Mouse (Mus musculus): ENCODE data around the gene Sptlc2.

Sptlc2 gene

DNA sequence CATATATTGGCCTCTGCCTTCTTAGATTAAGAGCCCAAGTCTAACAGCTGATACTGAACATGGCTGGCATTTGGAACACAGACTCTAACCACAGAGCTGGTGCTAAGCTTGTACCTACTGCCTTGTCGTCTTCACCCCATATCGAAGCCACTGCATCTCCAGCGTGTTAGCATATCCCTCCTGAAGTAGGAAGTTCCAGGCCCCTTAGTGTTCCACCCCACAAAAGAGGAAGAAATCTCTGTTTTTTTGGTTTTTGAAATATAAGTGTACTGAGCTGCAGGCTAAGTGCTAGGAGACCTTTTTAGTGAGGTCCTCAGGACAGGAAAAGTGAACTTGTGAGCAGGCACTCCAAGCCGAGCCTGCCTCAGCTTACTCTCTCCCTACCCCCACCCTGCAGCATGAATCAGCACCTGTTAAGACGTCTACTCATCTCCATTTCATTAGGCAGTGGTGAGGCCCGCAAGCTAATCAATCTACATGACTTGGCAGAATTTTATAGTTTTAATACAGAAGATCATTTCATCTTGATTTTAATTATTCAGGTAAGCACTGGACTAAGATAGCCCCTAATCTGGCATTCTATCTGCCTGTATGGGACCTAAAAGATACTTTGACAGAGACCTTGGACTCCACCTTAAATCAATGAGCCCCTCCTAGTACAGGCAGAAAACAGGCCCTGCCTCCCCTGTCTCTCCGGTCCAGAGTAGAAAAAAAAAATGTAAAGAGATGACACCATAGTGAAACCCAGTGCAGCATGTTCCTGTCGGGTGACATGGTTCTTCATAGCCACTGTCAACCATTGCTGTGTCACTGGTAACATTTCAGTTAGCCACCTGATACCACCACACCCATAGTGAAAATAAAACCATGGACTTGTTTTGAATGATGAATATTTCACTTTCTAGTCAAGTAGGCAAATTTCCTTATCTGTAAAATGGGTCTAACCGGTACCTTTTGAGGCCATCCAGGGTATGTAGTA is 113.0 kb downstream of the Sptlc2 start:
- no peak for DNase-seq

DNA sequence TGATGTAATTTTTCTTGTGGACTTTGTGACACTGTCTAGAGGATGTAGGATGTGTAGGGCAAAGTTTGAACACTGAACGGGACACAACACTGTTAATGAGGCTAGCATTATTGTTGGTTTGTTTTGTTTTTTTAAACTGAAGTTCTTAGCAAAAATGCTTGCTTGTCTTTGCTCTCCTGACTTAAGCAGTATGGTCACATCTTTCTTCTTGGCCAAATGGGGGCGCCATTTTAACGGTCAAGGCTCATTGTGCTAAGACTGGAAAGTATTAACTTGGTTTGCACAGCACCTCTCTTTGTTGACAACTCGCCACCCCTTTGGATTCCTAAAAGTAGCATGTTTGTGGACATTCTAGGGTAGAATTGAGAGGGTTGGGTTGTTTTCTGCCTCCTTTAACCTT is 120.5 kb downstream of the Sptlc2 start:
- DNase-seq: peak; percentile 26 to 31

DNA sequence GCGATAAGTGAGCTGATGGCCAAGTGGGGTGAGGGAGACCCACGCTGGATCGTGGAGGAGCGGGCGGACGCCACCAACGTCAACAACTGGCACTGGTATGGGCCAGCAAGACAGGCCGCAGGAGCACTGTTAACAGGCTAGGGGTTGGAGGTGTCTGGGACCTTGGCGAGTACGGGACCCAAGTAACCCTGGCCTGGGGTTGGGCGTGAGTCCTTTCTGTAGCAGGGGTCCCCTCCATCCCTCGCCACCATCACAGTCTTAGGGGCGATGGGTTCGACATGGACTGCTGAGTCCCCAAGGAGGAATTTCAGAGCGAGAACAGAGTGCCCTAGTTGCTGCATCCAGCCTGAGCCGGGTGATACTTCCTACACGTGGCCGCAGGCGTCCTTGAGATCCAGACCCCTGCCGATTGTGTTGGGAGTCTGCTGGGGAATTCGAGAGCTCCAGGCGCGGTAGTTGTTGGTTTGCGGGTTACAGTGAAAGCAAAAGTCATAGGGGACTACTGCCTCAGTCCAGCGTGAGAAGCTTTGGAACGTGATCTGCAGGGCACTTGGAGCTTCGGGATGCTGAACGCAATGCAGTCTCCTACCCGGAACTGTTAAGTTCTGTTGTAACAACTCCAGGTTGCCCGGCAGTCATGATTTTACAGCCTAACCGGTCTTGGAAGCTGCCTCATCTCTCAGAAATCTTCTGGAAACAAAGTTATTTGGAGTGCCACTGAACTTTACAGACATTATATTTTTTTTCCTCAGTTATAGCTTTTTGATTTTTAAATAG is 121.1 kb downstream of the Sptlc2 start:
- DNase-seq: peak in 1 of 2 experiments; percentile 20

DNA sequence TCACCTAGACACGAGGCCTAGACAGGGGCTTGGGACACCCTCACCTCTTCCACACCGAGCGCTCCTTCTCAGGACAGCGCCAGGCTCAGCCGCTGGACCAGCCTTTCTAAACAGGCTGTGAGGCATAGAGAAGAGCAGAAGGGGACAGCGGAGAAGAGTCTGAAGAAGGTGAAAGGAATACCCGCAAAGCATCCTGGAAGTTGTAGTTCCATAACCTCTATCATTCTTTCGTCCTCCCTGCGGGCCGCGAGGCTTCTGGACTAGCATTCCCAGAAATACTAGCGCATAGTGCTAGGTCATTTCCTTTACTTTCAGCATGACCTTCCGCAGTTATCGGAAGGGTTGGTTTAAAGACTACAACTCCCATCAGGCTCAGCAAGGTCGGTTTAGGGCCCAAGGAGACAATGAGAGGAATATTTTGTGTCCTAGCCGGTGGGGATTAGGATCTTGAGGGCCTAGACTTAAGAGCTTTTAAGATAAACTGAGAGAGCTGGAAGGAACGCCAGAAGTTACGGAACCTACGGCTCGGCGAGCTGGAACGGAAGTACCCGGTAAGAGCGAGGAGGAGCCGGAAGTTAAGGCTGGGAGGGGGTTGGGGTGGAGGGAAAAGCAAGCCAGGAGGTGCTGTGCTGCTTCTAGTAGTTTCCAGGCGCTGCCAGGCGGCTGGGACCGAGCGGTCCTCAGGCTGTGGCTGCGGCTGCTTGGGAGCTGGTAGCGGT is 121.9 kb downstream of the Sptlc2 start, which contains the start of the genes Vipas39 and Ahsa1:
Vipas39 (minus strand) TSS at position 149 of the 719 bp plus-strand sequence.
Ahsa1 (plus strand) TSS at position 372 of the 719 bp plus-strand sequence.
- DNase-seq: peak; percentile 93 to 94

DNA sequence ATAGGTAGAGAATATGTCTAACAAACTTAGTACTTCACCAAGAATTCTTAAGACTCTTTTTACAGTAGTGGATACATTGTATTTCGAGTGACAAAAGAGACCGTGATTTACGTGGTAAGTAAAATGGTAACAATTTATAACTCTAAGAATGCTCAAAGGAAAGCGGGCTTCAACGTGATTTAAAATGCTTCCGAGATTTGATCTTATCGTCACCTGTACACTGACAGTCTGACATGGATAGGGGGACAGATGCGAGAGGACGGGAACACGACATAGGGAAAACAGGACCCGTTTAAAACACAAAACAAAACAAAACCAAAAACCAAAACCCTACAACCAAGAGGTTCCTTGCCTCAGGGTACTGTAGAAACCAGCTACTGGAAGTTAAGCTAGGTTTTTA is 122.7 kb downstream of the Sptlc2 start:
- no peak for DNase-seq

DNA sequence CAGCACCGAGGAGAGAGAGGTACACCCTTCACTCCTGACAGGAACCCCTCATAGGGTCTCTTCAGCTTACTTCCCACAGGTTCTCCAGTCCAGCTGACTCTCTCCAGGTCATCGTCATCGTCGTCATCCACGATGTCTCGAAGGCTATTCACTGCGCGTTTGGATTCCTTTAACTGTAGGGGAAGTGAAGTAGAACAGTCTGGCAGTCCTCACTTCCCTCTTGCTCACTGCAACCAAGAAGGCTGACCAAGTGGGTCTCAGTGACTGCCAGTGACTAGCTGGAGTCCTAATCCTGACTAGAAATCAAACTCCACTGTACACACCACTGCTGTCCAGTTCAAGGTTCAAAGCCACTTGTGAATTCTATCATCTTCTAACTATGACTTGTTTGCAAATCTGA is 127.6 kb downstream of the Sptlc2 start:
- no peak for DNase-seq

DNA sequence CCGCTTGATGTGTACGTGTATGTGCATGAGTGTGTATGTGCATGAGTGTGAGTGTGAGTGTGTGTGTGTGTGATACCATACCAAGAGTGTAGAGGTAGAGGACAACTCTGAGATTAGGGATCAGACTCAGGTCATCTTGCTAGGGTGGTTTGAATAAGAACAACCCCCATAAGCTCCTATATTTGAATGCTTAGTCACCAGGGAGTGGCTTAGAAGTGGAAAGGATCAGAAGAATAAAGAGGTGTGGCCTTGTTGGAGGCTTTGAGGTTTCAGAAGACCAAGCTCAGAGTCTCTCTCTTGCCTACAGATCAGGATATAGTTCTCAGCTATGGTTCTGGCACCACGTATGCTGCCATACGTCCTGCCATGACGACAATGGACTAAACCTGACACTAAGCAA is 131.5 kb downstream of the Sptlc2 start:
- no peak for DNase-seq

Measured in lung, adult 18-20 months (tissue).